Mouse (Mus musculus) ES-CJ7 (cell line): Measurements from ENCODE around the gene Rcbtb2.
"Not testable (repeated sequence)": the region's sequence is repeated elsewhere in the genome, so short reads cannot be mapped to it uniquely, and the experiment has no call there.

Experiments used
- DNase-seq: peaks from one replicate; pipeline ENCODE4 v3.0.0; 2011; ENCODE audit warnings: low read depth, low spot score

Rcbtb2 gene

GRCm38 (mm10) chr14:73122923-73123278 is at the start of gene Rcbtb2:
TSS of gene Rcbtb2 (plus strand) at chr14:73123037.
- DNase-seq: no peak

- DNase-seq: no peak
Observed at GRCm38 (mm10) chr14:73083563-73083962, 39.3 kb upstream of the Rcbtb2 start.

- DNase-seq: no peak
Observed at GRCm38 (mm10) chr14:73086425-73086824, 36.4 kb upstream of the Rcbtb2 start.

GRCm38 (mm10) chr14:73087247-73087646 is 35.6 kb upstream of the Rcbtb2 start:
- DNase-seq: no peak

- no peak for DNase-seq
Observed at GRCm38 (mm10) chr14:73087746-73088145, 35.1 kb upstream of the Rcbtb2 start.

GRCm38 (mm10) chr14:73088224-73088623 is 34.6 kb upstream of the Rcbtb2 start:
- no peak for DNase-seq

- no peak for DNase-seq
Observed at GRCm38 (mm10) chr14:73092871-73093270, 30.0 kb upstream of the Rcbtb2 start.

GRCm38 (mm10) chr14:73094802-73095550 is 27.9 kb upstream of the Rcbtb2 start:
- DNase-seq: no peak

- DNase-seq: peak; percentile 63
Observed at GRCm38 (mm10) chr14:73098677-73099387, 24.0 kb upstream of the Rcbtb2 start.

- DNase-seq: no peak
Observed at GRCm38 (mm10) chr14:73102270-73102865, 20.5 kb upstream of the Rcbtb2 start.

- DNase-seq: peak; percentile 23
Observed at GRCm38 (mm10) chr14:73102986-73103385, 19.9 kb upstream of the Rcbtb2 start.

- DNase-seq: no peak
Observed at GRCm38 (mm10) chr14:73104913-73105312, 17.9 kb upstream of the Rcbtb2 start.

GRCm38 (mm10) chr14:73105407-73106185 is 17.2 kb upstream of the Rcbtb2 start:
- no peak for DNase-seq

GRCm38 (mm10) chr14:73106234-73106711 is 16.6 kb upstream of the Rcbtb2 start:
- DNase-seq: no peak

GRCm38 (mm10) chr14:73106957-73107356 is 15.9 kb upstream of the Rcbtb2 start:
- no peak for DNase-seq

GRCm38 (mm10) chr14:73107371-73107770 is 15.5 kb upstream of the Rcbtb2 start:
- DNase-seq: no peak

- DNase-seq: no peak
Observed at GRCm38 (mm10) chr14:73107952-73108351, 14.9 kb upstream of the Rcbtb2 start.

- no peak for DNase-seq
Observed at GRCm38 (mm10) chr14:73110682-73111081, 12.2 kb upstream of the Rcbtb2 start.

- DNase-seq: no peak
Observed at GRCm38 (mm10) chr14:73111091-73111490, 11.7 kb upstream of the Rcbtb2 start.

- DNase-seq: no peak
Observed at GRCm38 (mm10) chr14:73112186-73112840, 10.5 kb upstream of the Rcbtb2 start.

GRCm38 (mm10) chr14:73114952-73115351 is 7.9 kb upstream of the Rcbtb2 start:
- DNase-seq: not testable (repeated sequence)
